Mouse (Mus musculus) kidney, embryonic 15.5 days (tissue): Measurements from ENCODE around the gene Grb14. TPM values are rescaled to one million over a fixed set of nuclear protein-coding genes. Genes with fewer than 3 reads are reported as not detected.

Experiments
- ATAC-seq: fragments of 200-750 bp; cut with Nextera tagmentation; replicated peaks from 2 replicates; pipeline ENCODE4 v1.8.0; 2017; ENCODE audit warnings: moderate TSS enrichment; ENCODE audit not compliant: low FRiP score
- H3K27ac ChIP-seq: fragments of 300-500 bp; sonication (generic); 2 replicates; pipeline ENCODE4 v1.5.1; 2015; ENCODE audit warnings: mild to moderate bottlenecking, inconsistent platforms
- H3K27me3 ChIP-seq: fragments of 300-500 bp; sonication (generic); 2 replicates; pipeline ENCODE4 v1.6.1; 2015; ENCODE audit warnings: inconsistent platforms
- H3K36me3 ChIP-seq: fragments of 300-500 bp; sonication (generic); 2 replicates; pipeline ENCODE4 v1.6.1; 2015; ENCODE audit warnings: inconsistent platforms
- H3K4me1 ChIP-seq: fragments of 300-500 bp; sonication (generic); 2 replicates; pipeline ENCODE4 v1.6.1; 2015; ENCODE audit warnings: inconsistent platforms
- H3K4me2 ChIP-seq: fragments of 300-500 bp; sonication (generic); 2 replicates; pipeline ENCODE4 v1.6.1; 2015; ENCODE audit warnings: moderate library complexity, mild to moderate bottlenecking, inconsistent platforms
- H3K4me3 ChIP-seq: fragments of 300-500 bp; sonication (generic); replicated peaks from 2 replicates; pipeline ENCODE4 v1.5.1; 2015; ENCODE audit warnings: mild to moderate bottlenecking, inconsistent platforms
- H3K9ac ChIP-seq: fragments of 300-500 bp; sonication (generic); 2 replicates; pipeline ENCODE4 v1.6.1; 2015; ENCODE audit warnings: mild to moderate bottlenecking, inconsistent platforms
- H3K9me3 ChIP-seq: fragments of 300-500 bp; sonication (generic); replicated peaks from 2 replicates; pipeline ENCODE4 v1.6.1; 2016; ENCODE audit warnings: inconsistent platforms
- WGBS: fragments of 180-500 bp; shearing (Covaris S2); methylation state at CpG from one replicate; pipeline ENCODE4 v1.1.7; 2015; ENCODE audit warnings: mixed read lengths; 5-methylcytosine and 5-hydroxymethylcytosine counted together
- polyA plus RNA-seq: library from polyadenylated mRNA; unstranded; fragments of >200 nt; fragmentation: Nextera tagmentation; extraction: Ambion mirVana; gene quantifications from 2 replicates; pipeline ENCODE4 v1.2.1, GENCODE M21; 2015

The Grb14 gene
- polyA plus RNA-seq, 1 experiment from 2014 or later = 29.6 TPM

- no peak overlapping the region for H3K27ac ChIP-seq
- no peaks in the 10 kb centered on the region for H3K27me3 ChIP-seq
- H3K4me2 ChIP-seq = no peak overlapping the region
- WGBS = 75% methylated on average over 3 of the region's 3 CpGs
- no peak overlapping the region for H3K4me3 ChIP-seq
- no peaks in the 10 kb centered on the region for H3K4me1 ChIP-seq
- no peaks in the 10 kb centered on the region for H3K9me3 ChIP-seq
- ATAC-seq = no peak
- no peak overlapping the region for H3K9ac ChIP-seq
- no peaks in the 10 kb centered on the region for H3K36me3 ChIP-seq
Measured at GRCm38 (mm10) chr2:64947484-64947883, 77.3 kb downstream of the Grb14 start.

DNA sequence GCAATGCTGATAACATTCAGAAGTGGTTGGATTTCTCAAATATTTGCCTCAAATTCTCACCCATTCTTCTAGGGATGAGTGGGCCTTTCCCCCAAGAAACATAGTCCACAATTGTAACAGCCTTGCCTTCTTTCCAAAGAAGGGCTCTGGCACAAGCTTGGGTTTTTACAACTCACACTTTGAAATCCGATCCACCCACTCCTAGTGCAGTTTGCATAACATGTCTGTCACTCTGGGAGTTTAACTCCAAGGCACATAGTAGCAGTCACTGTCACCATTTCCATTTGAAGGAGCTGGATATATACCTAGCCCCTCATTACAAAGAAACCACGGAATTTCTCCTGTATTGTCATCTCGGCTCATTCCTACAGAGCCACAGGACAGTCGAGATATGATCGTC is 103.9 kb downstream of the Grb14 start:
- peaks cover 15% of the 10 kb centered on the region; the same call in 1 of the 2 replicates for H3K4me1 ChIP-seq
- H3K27ac ChIP-seq = no peak overlapping the region
- H3K4me2 ChIP-seq = no peak overlapping the region
- no peaks in the 10 kb centered on the region for H3K9me3 ChIP-seq
- H3K4me3 ChIP-seq = no peak overlapping the region
- no peaks in the 10 kb centered on the region for H3K36me3 ChIP-seq
- H3K27me3 ChIP-seq = no peaks in the 10 kb centered on the region
- no peak overlapping the region for H3K9ac ChIP-seq
- 49% methylated on average over 5 of the region's 5 CpGs for WGBS
- ATAC-seq = 0 out of 2 replicates have a peak, but pooled peaks have one; percentile 46

DNA sequence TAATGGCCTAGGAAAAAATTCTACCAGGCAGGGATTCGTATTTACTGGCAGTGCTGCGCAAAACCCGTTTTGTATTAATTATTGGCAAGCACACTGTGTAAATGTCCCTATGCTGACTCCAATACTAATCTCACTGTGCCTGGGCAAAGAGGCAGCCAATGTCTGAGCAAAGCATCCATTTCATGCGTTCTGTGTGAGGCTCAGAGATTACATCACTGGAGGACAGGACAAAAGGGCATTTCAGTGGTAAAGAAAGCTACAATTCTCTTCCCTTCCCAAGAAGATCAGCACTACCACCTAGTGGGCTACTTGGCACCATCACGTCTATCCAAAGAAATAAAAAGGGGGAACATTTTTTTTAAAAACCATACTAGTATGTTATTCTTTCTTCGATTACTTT is 109.3 kb downstream of the Grb14 start:
- WGBS = 62% methylated on average over 6 of the region's 6 CpGs
- Histone ChIP-seq H3K4me2 (no peak overlapping the region), H3K27ac (no peak overlapping the region), H3K36me3 (no peaks in the 10 kb centered on the region), H3K9ac (no peak overlapping the region), H3K4me1 (0 out of 2 replicates have a peak, but pooled peaks cover 8% of the 10 kb centered on the region), H3K4me3 (no peak overlapping the region), H3K9me3 (no peaks in the 10 kb centered on the region), H3K27me3 (no peaks in the 10 kb centered on the region)
- peak; percentile 29; the same call in 1 of the 2 replicates for ATAC-seq

GRCm38 (mm10) chr2:64904877-64905276 is 119.9 kb downstream of the Grb14 start:
- H3K27me3 ChIP-seq = no peaks in the 10 kb centered on the region
- H3K4me1 ChIP-seq = no peaks in the 10 kb centered on the region
- no peak overlapping the region for H3K27ac ChIP-seq
- no peak overlapping the region for H3K9ac ChIP-seq
- no peak overlapping the region for H3K4me3 ChIP-seq
- ATAC-seq = no peak
- H3K4me2 ChIP-seq = no peak overlapping the region
- no peaks in the 10 kb centered on the region for H3K36me3 ChIP-seq
- WGBS = 84% methylated on average over 5 of the region's 5 CpGs
- no peaks in the 10 kb centered on the region for H3K9me3 ChIP-seq

DNA sequence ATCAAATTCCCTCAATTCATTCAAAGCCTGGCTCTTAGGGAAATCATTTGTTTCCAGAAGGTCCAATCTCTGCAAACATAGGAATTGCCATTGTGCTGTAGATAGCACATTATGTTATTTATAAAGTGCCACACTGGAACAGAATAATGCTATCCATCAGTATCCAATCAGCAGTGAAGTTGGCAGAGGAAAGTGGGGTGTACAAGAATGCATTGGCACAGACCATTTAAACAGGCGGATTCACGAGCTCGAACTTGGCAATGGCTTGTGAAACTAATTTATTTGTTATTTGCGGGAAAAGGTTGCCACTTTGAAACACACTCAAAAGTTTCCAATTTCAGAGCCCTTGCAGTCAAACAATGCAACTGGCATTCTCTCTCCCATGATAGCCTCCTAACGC is 126.9 kb downstream of the Grb14 start:
- Histone ChIP-seq H3K4me2 (no peak overlapping the region), H3K27ac (no peak overlapping the region), H3K36me3 (no peaks in the 10 kb centered on the region), H3K27me3 (no peaks in the 10 kb centered on the region), H3K9me3 (no peaks in the 10 kb centered on the region), H3K4me3 (no peak overlapping the region), H3K4me1 (no peaks in the 10 kb centered on the region), H3K9ac (no peak overlapping the region)
- WGBS = 79% methylated on average over 5 of the region's 5 CpGs
- ATAC-seq = no peak

GRCm38 (mm10) chr2:64893233-64893632 is 131.6 kb downstream of the Grb14 start:
- H3K9ac ChIP-seq = no peak overlapping the region
- 55% methylated on average over 7 of the region's 7 CpGs for WGBS
- no peak for ATAC-seq

DNA sequence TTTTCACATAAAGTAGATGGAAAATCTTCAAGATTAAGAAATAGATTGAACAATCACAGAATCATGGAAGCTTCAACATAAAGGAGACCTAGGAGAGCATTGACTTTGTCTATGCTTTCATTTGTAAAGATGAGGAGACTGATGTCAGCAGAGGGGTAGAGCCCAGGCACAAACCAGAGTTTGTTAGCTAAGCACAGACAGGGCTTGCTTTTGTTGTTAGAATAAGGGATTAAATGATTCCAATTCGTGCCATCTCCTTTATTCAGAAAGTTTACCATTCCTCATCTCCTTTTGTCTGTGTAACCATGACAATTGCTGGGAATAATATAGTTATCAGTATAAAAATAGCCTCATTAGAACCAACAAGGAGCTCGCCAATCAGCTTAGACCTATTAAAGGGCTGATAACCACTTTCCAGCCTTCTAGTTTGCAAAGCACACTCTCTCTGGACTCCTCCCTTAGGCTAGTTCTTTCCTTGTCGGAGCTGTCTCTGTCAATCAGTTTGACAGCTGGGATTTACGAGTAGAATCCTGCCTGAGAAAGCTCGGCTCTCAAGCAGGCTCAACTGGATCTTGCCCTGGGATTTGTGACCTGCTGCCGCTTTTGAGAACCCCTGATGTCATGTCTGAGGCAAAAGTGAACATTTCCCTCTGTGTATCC is 137.6 kb downstream of the Grb14 start:
- WGBS = 47% methylated on average over 6 of the region's 6 CpGs
- Histone ChIP-seq H3K4me3 (no peak overlapping the region), H3K4me2 (no peak overlapping the region), H3K9ac (no peak overlapping the region), H3K9me3 (no peaks in the 10 kb centered on the region), H3K27me3 (no peaks in the 10 kb centered on the region), H3K4me1 (no peaks in the 10 kb centered on the region), H3K27ac (no peak overlapping the region), H3K36me3 (no peaks in the 10 kb centered on the region)
- no peak for ATAC-seq

More at GRCm38 (mm10) chr2:64893233-64893632, 131.6 kb downstream of the Grb14 start:
- no peaks in the 10 kb centered on the region for H3K27me3 ChIP-seq
- H3K4me2 ChIP-seq = no peak overlapping the region
- H3K9me3 ChIP-seq = no peaks in the 10 kb centered on the region
- H3K27ac ChIP-seq = no peak overlapping the region
- no peak overlapping the region for H3K4me3 ChIP-seq
- H3K4me1 ChIP-seq = no peaks in the 10 kb centered on the region
- no peaks in the 10 kb centered on the region for H3K36me3 ChIP-seq

DNA sequence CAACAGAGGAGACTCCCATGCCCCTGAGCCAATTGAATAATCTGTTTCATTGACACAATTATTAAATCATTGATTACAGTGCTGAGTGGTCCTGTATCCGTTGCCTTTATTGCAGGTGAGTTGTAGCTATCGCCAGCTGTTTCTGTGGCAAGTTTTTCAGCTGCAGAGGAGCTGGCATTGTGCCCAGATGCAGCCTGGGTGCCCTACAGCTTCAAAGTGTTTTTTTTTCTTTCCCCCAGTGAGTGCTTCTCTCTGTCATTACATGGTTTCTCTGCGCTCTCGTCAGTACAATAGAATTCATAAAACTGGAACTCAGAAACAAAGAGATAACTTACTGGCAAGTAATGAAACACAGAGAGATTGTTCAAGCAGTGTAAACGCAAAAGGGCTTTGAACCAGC is 139.1 kb downstream of the Grb14 start:
- 58% methylated on average over 5 of the region's 5 CpGs for WGBS
- H3K4me1 ChIP-seq = no peaks in the 10 kb centered on the region
- H3K36me3 ChIP-seq = no peaks in the 10 kb centered on the region
- no peak overlapping the region for H3K9ac ChIP-seq
- no peak overlapping the region for H3K4me2 ChIP-seq
- no peak overlapping the region for H3K27ac ChIP-seq
- H3K27me3 ChIP-seq = no peaks in the 10 kb centered on the region
- H3K4me3 ChIP-seq = no peak overlapping the region
- no peaks in the 10 kb centered on the region for H3K9me3 ChIP-seq
- no peak for ATAC-seq

DNA sequence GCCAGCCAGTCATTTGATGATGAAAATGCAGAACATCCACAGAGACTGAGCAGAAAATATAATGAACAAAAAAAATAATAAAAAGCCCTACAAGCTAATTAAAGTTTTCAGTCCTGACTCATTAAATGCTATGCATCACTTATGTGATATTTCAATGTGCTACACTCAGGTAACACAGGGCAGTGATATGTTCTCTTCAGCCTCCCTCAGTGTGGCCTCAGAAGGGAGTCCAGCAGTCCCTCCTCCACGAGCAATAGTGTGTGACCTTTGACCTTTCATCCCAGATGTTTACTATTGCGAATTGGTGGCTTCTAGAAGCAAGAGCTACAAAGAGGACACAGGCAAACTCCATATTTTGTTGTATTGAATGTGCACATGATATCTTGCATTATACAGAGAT is 146.5 kb downstream of the Grb14 start:
- no peak overlapping the region for H3K9ac ChIP-seq
- H3K4me1 ChIP-seq = no peaks in the 10 kb centered on the region
- H3K36me3 ChIP-seq = no peaks in the 10 kb centered on the region
- H3K4me3 ChIP-seq = no peak overlapping the region
- WGBS = 31% methylated on average over 2 of the region's 2 CpGs
- H3K27ac ChIP-seq = no peak overlapping the region
- no peak overlapping the region for H3K4me2 ChIP-seq
- H3K9me3 ChIP-seq = no peaks in the 10 kb centered on the region
- H3K27me3 ChIP-seq = no peaks in the 10 kb centered on the region
- ATAC-seq = no peak

Other genes starting within 250 kb of the Grb14 start
- 20.1 and 21.7 TPM in 2 replicates for gene Cobll1, start 214.4 kb upstream of the Grb14 start, polyA plus RNA-seq